Mouse (Mus musculus) cerebellum, postnatal 4 days (tissue): Measurements from ENCODE around the gene Gm8720.
"Not testable (repeated sequence)": the region's sequence is repeated elsewhere in the genome, so short reads cannot be mapped to it uniquely, and the experiment has no call there.

Source experiments
- DNase-seq, 2 experiments: peaks; one replicate each; pipeline ENCODE4 v3.0.0; 2022; ENCODE audit warnings: low spot score in 2 of 2, mixed read lengths in 1 of 2

Gm8720 gene

GRCm38 (mm10) chr7:23067356-23067755, at the start of gene Gm8720:
Gm8720 (minus strand) TSS chr7:23067456.
- DNase-seq = not testable (repeated sequence)

- not testable (repeated sequence) for DNase-seq
Measured at GRCm38 (mm10) chr7:23055240-23055639, 12.0 kb downstream of the Gm8720 start, which contains the start of gene Vmn1r163. Vmn1r163 (plus strand) TSS chr7:23055540.

- not testable (repeated sequence) for DNase-seq
Measured at GRCm38 (mm10) chr7:23019823-23020222, 47.4 kb downstream of the Gm8720 start, which contains the start of gene Gm4216. Gm4216 (minus strand) TSS chr7:23019923.
